12 mouse cellular contexts compared by ENCODE assay signal in the genomic region with DNA sequence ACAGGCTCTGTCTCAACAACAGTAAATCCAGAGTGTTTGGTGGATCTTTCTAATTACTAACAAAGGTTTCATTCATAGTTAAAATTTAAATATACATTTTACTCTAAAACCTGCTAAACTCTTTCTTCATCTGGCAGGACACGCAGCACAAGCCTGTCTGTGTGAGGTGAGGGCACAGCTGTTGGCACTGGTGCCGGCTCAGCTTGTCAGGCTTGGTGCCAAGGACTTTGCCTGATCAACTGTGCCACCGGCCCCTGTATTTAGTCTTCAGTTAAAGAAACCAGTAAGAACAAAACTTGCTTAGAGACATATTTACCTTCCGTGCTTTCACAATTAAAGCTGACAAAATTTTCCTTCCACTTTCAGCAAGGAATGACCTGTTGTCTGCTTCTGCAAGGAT. TPM values are rescaled to one million over a fixed set of nuclear protein-coding genes. Genes with fewer than 3 reads are reported as not detected.
DNase-seq lines count a peak whose midpoint lies in the region; ATAC-seq and TF ChIP-seq lines count a peak whose summit lies in the region.
"Had no signal": no experiment of that assay in that cellular context is flagged by ENCODE, and none has a peak within 500 bp of the region (broad histone marks: within the 10 kb centered on the region; RNA-seq: fewer than 3 reads in every experiment).

No protein-coding gene starts in this region.

- DNase-seq in forebrain, embryonic 14.5 days (ENCODE audit: low spot score), result peak; percentile 30
- no peak for DNase-seq in forebrain, postnatal 0 days
- DNase-seq in midbrain, embryonic 11.5 days (ENCODE audit: low spot score, missing footprints), result peak; percentile 12
- DNase-seq in gastrocnemius, postnatal 25 days, result peak; percentile 63
- peak; percentile 51 to 64 for DNase-seq in kidney, postnatal 25 days
- no peak for DNase-seq in layer of hippocampus, adult 11-12 months (ENCODE audit: low spot score)
- DNase-seq: liver, embryonic 13.5 days had no signal

- peaks cover 55% of the 10 kb centered on the region for H3K36me3 ChIP-seq in forebrain, embryonic 14.5 days (ENCODE audit: control insufficient read depth, insufficient read depth, low read length)
- H3K36me3 ChIP-seq in forebrain, postnatal 0 days (ENCODE audit: insufficient read depth), result peaks cover 78% of the 10 kb centered on the region
- H3K36me3 ChIP-seq in midbrain, embryonic 11.5 days (ENCODE audit: control insufficient read depth, insufficient read depth, low read length), result no peaks in the 10 kb centered on the region
- H3K36me3 ChIP-seq in midbrain, embryonic 13.5 days, result peaks cover 74% of the 10 kb centered on the region
- H3K36me3 ChIP-seq in hindbrain, embryonic 13.5 days, result peaks cover 83% of the 10 kb centered on the region

- no peaks in the 10 kb centered on the region for H3K4me1 ChIP-seq in forebrain, embryonic 14.5 days (ENCODE audit: control insufficient read depth, insufficient read depth, low read length)
- H3K4me1 ChIP-seq in forebrain, postnatal 0 days (ENCODE audit: insufficient read depth), result no peaks in the 10 kb centered on the region
- no peaks in the 10 kb centered on the region for H3K4me1 ChIP-seq in midbrain, embryonic 11.5 days (ENCODE audit: control insufficient read depth, insufficient read depth, low read length)
- H3K4me1 ChIP-seq in midbrain, embryonic 13.5 days (replicated peaks), result no peaks in the 10 kb centered on the region
- H3K4me1 ChIP-seq in hindbrain, embryonic 13.5 days (replicated peaks), result no peaks in the 10 kb centered on the region
- H3K4me1 ChIP-seq: liver, embryonic 13.5 days had no signal

- H3K9me3 ChIP-seq in forebrain, embryonic 14.5 days (replicated peaks; ENCODE audit: control insufficient read depth, low read length), result no peaks in the 10 kb centered on the region
- H3K9me3 ChIP-seq in forebrain, postnatal 0 days (ENCODE audit: low read length), result no peaks in the 10 kb centered on the region
- no peaks in the 10 kb centered on the region for H3K9me3 ChIP-seq in midbrain, embryonic 11.5 days (ENCODE audit: control insufficient read depth, low read length)
- no peaks in the 10 kb centered on the region for H3K9me3 ChIP-seq in midbrain, embryonic 13.5 days
- no peaks in the 10 kb centered on the region for H3K9me3 ChIP-seq in hindbrain, embryonic 13.5 days
- H3K9me3 ChIP-seq: embryonic facial prominence, embryonic 15.5 days; liver, embryonic 13.5 days had no signal

- H3K27ac ChIP-seq in forebrain, embryonic 14.5 days (ENCODE audit: low read depth, low read length), result no peak overlapping the region
- no peak overlapping the region for H3K27ac ChIP-seq in forebrain, postnatal 0 days (ENCODE audit: low read depth, low read length)
- no peak overlapping the region for H3K27ac ChIP-seq in midbrain, embryonic 11.5 days (ENCODE audit: low read depth, low read length)
- no peak overlapping the region for H3K27ac ChIP-seq in midbrain, embryonic 13.5 days
- no peak overlapping the region for H3K27ac ChIP-seq in hindbrain, embryonic 13.5 days
- H3K27ac ChIP-seq: embryonic facial prominence, embryonic 15.5 days; kidney, postnatal 0 days; liver, embryonic 13.5 days had no signal

- H3K9ac ChIP-seq in forebrain, embryonic 14.5 days (ENCODE audit: low read length), result no peak overlapping the region
- no peak overlapping the region for H3K9ac ChIP-seq in forebrain, postnatal 0 days
- H3K9ac ChIP-seq in midbrain, embryonic 11.5 days (ENCODE audit: low read length), result no peak overlapping the region
- H3K9ac ChIP-seq in midbrain, embryonic 13.5 days (replicated peaks), result no peak overlapping the region
- no peak overlapping the region for H3K9ac ChIP-seq in hindbrain, embryonic 13.5 days
- H3K9ac ChIP-seq: embryonic facial prominence, embryonic 15.5 days; liver, embryonic 13.5 days had no signal

- H3K4me3 ChIP-seq in forebrain, embryonic 14.5 days (ENCODE audit: low read depth, low read length), result no peak overlapping the region
- no peak overlapping the region for H3K4me3 ChIP-seq in forebrain, postnatal 0 days (ENCODE audit: low read depth, low read length)
- H3K4me3 ChIP-seq in midbrain, embryonic 11.5 days (ENCODE audit: low read depth, low read length), result no peak overlapping the region
- no peak overlapping the region for H3K4me3 ChIP-seq in midbrain, embryonic 13.5 days (replicated peaks)
- H3K4me3 ChIP-seq in hindbrain, embryonic 13.5 days, result no peak overlapping the region
- H3K4me3 ChIP-seq: embryonic facial prominence, embryonic 15.5 days; liver, embryonic 13.5 days had no signal

- WGBS in forebrain, embryonic 14.5 days, result 58% methylated on average over 4 of the region's 4 CpGs
- 34% methylated on average over 4 of the region's 4 CpGs for WGBS in forebrain, postnatal 0 days
- 91% methylated on average over 4 of the region's 4 CpGs for whole genome bisulfite sequencing in midbrain, embryonic 11.5 days
- 91% methylated on average over 4 of the region's 4 CpGs for WGBS in midbrain, embryonic 13.5 days
- 85% methylated on average over 4 of the region's 4 CpGs for WGBS in hindbrain, embryonic 13.5 days

- no peak for ATAC-seq in forebrain, embryonic 14.5 days
- no peak for ATAC-seq in forebrain, postnatal 0 days
- no peak for ATAC-seq in midbrain, embryonic 11.5 days (ENCODE audit: low FRiP score)
- ATAC-seq in midbrain, embryonic 13.5 days, result no peak
- ATAC-seq in hindbrain, embryonic 13.5 days (ENCODE audit: low FRiP score), result no peak
- ATAC-seq: forebrain, embryonic 16.5 days had no signal

- H3K27me3 ChIP-seq in forebrain, embryonic 14.5 days (replicated peaks; ENCODE audit: control insufficient read depth, insufficient read depth, low read length), result no peaks in the 10 kb centered on the region
- no peaks in the 10 kb centered on the region for H3K27me3 ChIP-seq in forebrain, postnatal 0 days (ENCODE audit: insufficient read depth, low read length)
- H3K27me3 ChIP-seq in midbrain, embryonic 11.5 days (ENCODE audit: control insufficient read depth, insufficient read depth, low read length), result no peaks in the 10 kb centered on the region
- no peaks in the 10 kb centered on the region for H3K27me3 ChIP-seq in midbrain, embryonic 13.5 days
- H3K27me3 ChIP-seq in hindbrain, embryonic 13.5 days, result no peaks in the 10 kb centered on the region
- H3K27me3 ChIP-seq: embryonic facial prominence, embryonic 15.5 days; liver, embryonic 13.5 days had no signal

- no peak overlapping the region for H3K4me2 ChIP-seq in forebrain, embryonic 14.5 days (ENCODE audit: low read length)
- H3K4me2 ChIP-seq in forebrain, postnatal 0 days (ENCODE audit: low read depth), result no peak overlapping the region
- no peak overlapping the region for H3K4me2 ChIP-seq in midbrain, embryonic 11.5 days
- H3K4me2 ChIP-seq in midbrain, embryonic 13.5 days (replicated peaks), result no peak overlapping the region
- no peak overlapping the region for H3K4me2 ChIP-seq in hindbrain, embryonic 13.5 days
- H3K4me2 ChIP-seq: embryonic facial prominence, embryonic 15.5 days; liver, embryonic 13.5 days had no signal

- TF ChIP-seq CTCF in forebrain, postnatal 0 days (IDR thresholded peaks at IDR 0.05; ENCODE audit: low read depth), result no peak

RNA-seq across cellular contexts. Expression of a gene that starts 22.6 kb away (rescaled TPM):
- 1.8 TPM in 2 replicates for polyA plus RNA-seq in forebrain, embryonic 14.5 days (2014; fragmentation: Nextera tagmentation; extraction: Ambion mirVana)
- total RNA-seq in forebrain, postnatal 0 days (2014; rRNA removed), result 0.38 and 0.77 TPM in 2 replicates
- 3.1 and 4.2 TPM in 2 replicates for polyA plus RNA-seq in forebrain, postnatal 0 days (2015; fragmentation: Nextera tagmentation; extraction: Ambion mirVana)
- 2.6 and 4.2 TPM in 2 replicates for polyA plus RNA-seq in midbrain, embryonic 11.5 days (2014; fragmentation: Nextera tagmentation; extraction: Ambion mirVana)
- 1.9 and 2.8 TPM in 2 replicates for polyA plus RNA-seq in midbrain, embryonic 13.5 days (2015; fragmentation: Nextera tagmentation; extraction: Ambion mirVana)
- 100 to 1,000 TPM; 331 to 433 TPM for total RNA-seq in gastrocnemius, postnatal 25 days (2021)
- polyA plus RNA-seq in hindbrain, embryonic 13.5 days (2015; fragmentation: Nextera tagmentation; extraction: Ambion mirVana), result 3.1 and 3.8 TPM in 2 replicates

RNA-seq across cellular contexts. Expression of a gene that starts 51.5 kb away (rescaled TPM):
- polyA plus RNA-seq in forebrain, embryonic 14.5 days (2014; fragmentation: Nextera tagmentation; extraction: Ambion mirVana), result 19.4 and 19.8 TPM in 2 replicates
- total RNA-seq in forebrain, postnatal 0 days (2014; rRNA removed), result 20.3 and 24.3 TPM in 2 replicates
- polyA plus RNA-seq in forebrain, postnatal 0 days (2015; fragmentation: Nextera tagmentation; extraction: Ambion mirVana), result 14.1 and 18.8 TPM in 2 replicates
- polyA plus RNA-seq in midbrain, embryonic 11.5 days (2014; fragmentation: Nextera tagmentation; extraction: Ambion mirVana), result 19.3 and 21.8 TPM in 2 replicates
- polyA plus RNA-seq in midbrain, embryonic 13.5 days (2015; fragmentation: Nextera tagmentation; extraction: Ambion mirVana), result 18.1 TPM in 2 replicates
- total RNA-seq in gastrocnemius, postnatal 25 days (2021), result 1 to 10 TPM; 4.8 to 5.7 TPM
- polyA plus RNA-seq in hindbrain, embryonic 13.5 days (2015; fragmentation: Nextera tagmentation; extraction: Ambion mirVana), result 18.9 and 19.8 TPM in 2 replicates

RNA-seq across cellular contexts. Expression of a gene that starts 57.5 kb away (rescaled TPM):
- 85.4 and 97.3 TPM in 2 replicates for polyA plus RNA-seq in forebrain, embryonic 14.5 days (2014; fragmentation: Nextera tagmentation; extraction: Ambion mirVana)
- 113 and 119 TPM in 2 replicates for total RNA-seq in forebrain, postnatal 0 days (2014; rRNA removed)
- polyA plus RNA-seq in forebrain, postnatal 0 days (2015; fragmentation: Nextera tagmentation; extraction: Ambion mirVana), result 64.7 and 67.6 TPM in 2 replicates
- 65.6 and 73.2 TPM in 2 replicates for polyA plus RNA-seq in midbrain, embryonic 11.5 days (2014; fragmentation: Nextera tagmentation; extraction: Ambion mirVana)
- 79.1 and 85.8 TPM in 2 replicates for polyA plus RNA-seq in midbrain, embryonic 13.5 days (2015; fragmentation: Nextera tagmentation; extraction: Ambion mirVana)
- 10 to 100 TPM; 17.6 to 22.9 TPM for total RNA-seq in gastrocnemius, postnatal 25 days (2021)
- 88.0 and 89.3 TPM in 2 replicates for polyA plus RNA-seq in hindbrain, embryonic 13.5 days (2015; fragmentation: Nextera tagmentation; extraction: Ambion mirVana)

Comparison
In these comparisons a context has a peak if more than half of its experiments do, and no peak if none do; other contexts are left out.
1. DNase-seq: peak in forebrain, embryonic 14.5 days (single experiment), midbrain, embryonic 11.5 days (single experiment), gastrocnemius, postnatal 25 days (single experiment) and kidney, postnatal 25 days (2 of 2); none in forebrain, postnatal 0 days (single experiment) and layer of hippocampus, adult 11-12 months (single experiment).